Mouse (Mus musculus): ENCODE data around the gene Mrps18b.

Gene Mrps18b

GRCm38 (mm10) chr17:35879245-35880057, 36.7 kb downstream of the Mrps18b start, which contains the start of gene Dhx16:
Gene Dhx16 (plus strand): TSS chr17:35879819.
- no peak for DNase-seq (ENCODE audit: extremely low spot score, low read depth, low spot score)

- DNase-seq (ENCODE audit: extremely low spot score, low read depth, low spot score): no peak
These were observed 41.5 kb downstream of the Mrps18b start for GRCm38 (mm10) chr17:35874721-35875120.

GRCm38 (mm10) chr17:35873774-35874519, 42.2 kb downstream of the Mrps18b start:
- DNase-seq (ENCODE audit: extremely low spot score, low read depth, low spot score): no peak

GRCm38 (mm10) chr17:35870884-35871696, 45.1 kb downstream of the Mrps18b start:
- no peak for DNase-seq (ENCODE audit: extremely low spot score, low read depth, low spot score)

- no peak for DNase-seq (ENCODE audit: extremely low spot score, low read depth, low spot score)
These were observed 45.9 kb downstream of the Mrps18b start for GRCm38 (mm10) chr17:35870151-35870883.

- no peak for DNase-seq (ENCODE audit: extremely low spot score, low read depth, low spot score)
These were observed 46.7 kb downstream of the Mrps18b start for GRCm38 (mm10) chr17:35869346-35870067.

GRCm38 (mm10) chr17:35868961-35869345, 47.2 kb downstream of the Mrps18b start:
- no peak for DNase-seq (ENCODE audit: extremely low spot score, low read depth, low spot score)

- no peak for DNase-seq (ENCODE audit: extremely low spot score, low read depth, low spot score)
These were observed 47.9 kb downstream of the Mrps18b start for GRCm38 (mm10) chr17:35868165-35868820.

GRCm38 (mm10) chr17:35866911-35867890, 49.0 kb downstream of the Mrps18b start:
- DNase-seq (ENCODE audit: extremely low spot score, low read depth, low spot score): no peak

- DNase-seq (ENCODE audit: extremely low spot score, low read depth, low spot score): no peak
These were observed 49.8 kb downstream of the Mrps18b start for GRCm38 (mm10) chr17:35866281-35866831.

- no peak for DNase-seq (ENCODE audit: extremely low spot score, low read depth, low spot score)
These were observed 50.5 kb downstream of the Mrps18b start, which contains the start of gene Ppp1r18 for GRCm38 (mm10) chr17:35865481-35866280. Gene Ppp1r18 (plus strand): TSS chr17:35865593.

- DNase-seq (ENCODE audit: extremely low spot score, low read depth, low spot score): no peak
These were observed 51.3 kb downstream of the Mrps18b start for GRCm38 (mm10) chr17:35864832-35865353.

GRCm38 (mm10) chr17:35861198-35861857, 54.9 kb downstream of the Mrps18b start, which contains the start of gene Nrm:
Gene Nrm (plus strand): TSS chr17:35861318.
- DNase-seq (ENCODE audit: extremely low spot score, low read depth, low spot score): no peak

GRCm38 (mm10) chr17:35860831-35861197, 55.4 kb downstream of the Mrps18b start:
- no peak for DNase-seq (ENCODE audit: extremely low spot score, low read depth, low spot score)
